In genomic region chr13:97468874-97469593, GRCm38 (mm10) we compare ENCODE assay signal across 16 mouse cellular contexts.
DNase-seq lines count a peak whose midpoint lies in the region; ATAC-seq and TF ChIP-seq lines count a peak whose summit lies in the region.
"Had no signal": no experiment of that assay in that cellular context is flagged by ENCODE, and none has a peak within 500 bp of the region (broad histone marks: within the 10 kb centered on the region; RNA-seq: fewer than 3 reads in every experiment).

No protein-coding gene starts in this region.

- WGBS in forebrain, embryonic 15.5 days, result 60% methylated on average over 10 of the region's 10 CpGs
- WGBS in midbrain, embryonic 15.5 days, result 52% methylated on average over 10 of the region's 10 CpGs
- 86% methylated on average over 10 of the region's 10 CpGs for WGBS in kidney, embryonic 15.5 days

- TF ChIP-seq CTCF in gastrocnemius, adult 2 months (IDR thresholded peaks at IDR 0.05), result no peak

- H3K27me3 ChIP-seq in forebrain, embryonic 15.5 days, result no peaks in the 10 kb centered on the region
- no peaks in the 10 kb centered on the region for H3K27me3 ChIP-seq in midbrain, embryonic 15.5 days (replicated peaks)
- no peaks in the 10 kb centered on the region for H3K27me3 ChIP-seq in kidney, embryonic 15.5 days
- H3K27me3 ChIP-seq: heart, embryonic 12.5 days; liver, embryonic 13.5 days had no signal

- peak; percentile 69 for ATAC-seq in frontal cortex, adult (ENCODE audit: low TSS enrichment)
- peak; percentile 79 for ATAC-seq in forebrain, embryonic 15.5 days (replicated peaks)
- ATAC-seq in midbrain, embryonic 15.5 days (replicated peaks), result peak; percentile 79; the same call in 1 of the 2 replicates
- ATAC-seq in kidney, embryonic 15.5 days (replicated peaks; ENCODE audit: low FRiP score), result no peak

- H3K36me3 ChIP-seq in forebrain, embryonic 15.5 days, result no peaks in the 10 kb centered on the region
- H3K36me3 ChIP-seq in midbrain, embryonic 15.5 days (replicated peaks), result no peaks in the 10 kb centered on the region
- H3K36me3 ChIP-seq in kidney, embryonic 15.5 days, result no peaks in the 10 kb centered on the region
- H3K36me3 ChIP-seq: heart, embryonic 12.5 days; limb, embryonic 10.5 days; liver, embryonic 13.5 days had no signal

- no peak overlapping the region for H3K4me3 ChIP-seq in forebrain, embryonic 15.5 days
- H3K4me3 ChIP-seq in midbrain, embryonic 15.5 days, result no peak overlapping the region
- no peak overlapping the region for H3K4me3 ChIP-seq in gastrocnemius, adult 2 months
- no peak overlapping the region for H3K4me3 ChIP-seq in kidney, embryonic 15.5 days (replicated peaks)
- H3K4me3 ChIP-seq: erythroblast, embryonic 14.5 days; heart, embryonic 12.5 days; limb, embryonic 10.5 days; liver, embryonic 13.5 days had no signal

- H3K9ac ChIP-seq in forebrain, embryonic 15.5 days (replicated peaks), result no peak overlapping the region
- no peak overlapping the region for H3K9ac ChIP-seq in midbrain, embryonic 15.5 days
- no peak overlapping the region for H3K9ac ChIP-seq in kidney, embryonic 15.5 days
- H3K9ac ChIP-seq: heart, embryonic 12.5 days had no signal

- peak overlapping the region; percentile 36 for H3K27ac ChIP-seq in forebrain, embryonic 15.5 days (replicated peaks)
- H3K27ac ChIP-seq in midbrain, embryonic 15.5 days, result peak overlapping the region; percentile 55
- no peak overlapping the region for H3K27ac ChIP-seq in gastrocnemius, adult 2 months
- no peak overlapping the region for H3K27ac ChIP-seq in kidney, embryonic 15.5 days
- H3K27ac ChIP-seq: limb, embryonic 10.5 days; liver, embryonic 13.5 days had no signal

- no peaks in the 10 kb centered on the region for H3K9me3 ChIP-seq in forebrain, embryonic 15.5 days
- H3K9me3 ChIP-seq in midbrain, embryonic 15.5 days, result no peaks in the 10 kb centered on the region
- no peaks in the 10 kb centered on the region for H3K9me3 ChIP-seq in kidney, embryonic 15.5 days (replicated peaks)
- H3K9me3 ChIP-seq: limb, embryonic 10.5 days; liver, embryonic 13.5 days had no signal

- intact Hi-C loops in gastrocnemius, adult 2 months (cut with DNase I), result no loop called here

- peaks cover 17% of the 10 kb centered on the region for H3K4me1 ChIP-seq in forebrain, embryonic 15.5 days
- H3K4me1 ChIP-seq in midbrain, embryonic 15.5 days, result peaks cover 20% of the 10 kb centered on the region
- peaks cover 5% of the 10 kb centered on the region for H3K4me1 ChIP-seq in kidney, embryonic 15.5 days

- DNase-seq in frontal cortex, postnatal 14 days (ENCODE audit: low spot score in 2 of 2), result no peak
- DNase-seq in MN1 (ENCODE audit: low spot score), result peak; percentile 21
- DNase-seq in gastrocnemius, adult 2 months, result no peak
- no peak for DNase-seq in gastrocnemius, adult 18-20 months (ENCODE audit: low spot score)
- DNase-seq: adrenal gland, adult 2 months; cerebellum, adult 9-11 months; gastrocnemius, postnatal 14 days; liver, embryonic 13.5 days; lung, postnatal 14 days had no signal

- H3K4me2 ChIP-seq in forebrain, embryonic 15.5 days (replicated peaks), result no peak overlapping the region
- H3K4me2 ChIP-seq in midbrain, embryonic 15.5 days, result no peak overlapping the region
- H3K4me2 ChIP-seq in kidney, embryonic 15.5 days, result no peak overlapping the region
- H3K4me2 ChIP-seq: heart, embryonic 12.5 days had no signal

Comparison
In these comparisons a context has a peak if more than half of its experiments do, and no peak if none do; other contexts are left out.
1. H3K27ac ChIP-seq: peak in forebrain, embryonic 15.5 days (single experiment) and midbrain, embryonic 15.5 days (single experiment); none in gastrocnemius, adult 2 months (single experiment) and kidney, embryonic 15.5 days (single experiment).